Comparison of ENCODE assay signal across 20 mouse cellular contexts in genomic region chr12:77151471-77151870, GRCm38 (mm10).
DNase-seq lines count a peak whose midpoint lies in the region; ATAC-seq and TF ChIP-seq lines count a peak whose summit lies in the region.
"Had no signal": no experiment of that assay in that cellular context is flagged by ENCODE, and none has a peak within 500 bp of the region (broad histone marks: within the 10 kb centered on the region; RNA-seq: fewer than 3 reads in every experiment).

No protein-coding gene starts in this region.

- no peak for TF ChIP-seq CTCF in lung, embryonic 14.5 days (IDR thresholded peaks at IDR 0.05; ENCODE audit: low read depth)

- peak overlapping the region; percentile 26; the same call in 1 of the 2 replicates for H3K27ac ChIP-seq in lung, embryonic 14.5 days (ENCODE audit: low read depth)
- H3K27ac ChIP-seq in hindbrain, embryonic 16.5 days (ENCODE audit: low read depth, low read length), result no peak overlapping the region
- H3K27ac ChIP-seq: embryonic facial prominence, embryonic 10.5 days; forebrain, embryonic 13.5 days; hindbrain, embryonic 13.5 days had no signal

- peak; percentile 94 for ATAC-seq in lung, embryonic 14.5 days (ENCODE audit: insufficient read depth)
- ATAC-seq in hindbrain, embryonic 16.5 days, result no peak
- ATAC-seq: activated CD4-positive, CD25-positive, alpha-beta regulatory T cell, adult 4 months; forebrain, embryonic 13.5 days; forebrain, postnatal 0 days; Patski had no signal

- H3K36me3 ChIP-seq in lung, embryonic 14.5 days (ENCODE audit: insufficient read depth), result no peaks in the 10 kb centered on the region
- H3K36me3 ChIP-seq in hindbrain, embryonic 16.5 days (ENCODE audit: control insufficient read depth, insufficient read depth, low read length), result no peaks in the 10 kb centered on the region
- H3K36me3 ChIP-seq: embryonic facial prominence, embryonic 10.5 days; heart, embryonic 12.5 days; hindbrain, embryonic 13.5 days had no signal

- no peak overlapping the region for H3K9ac ChIP-seq in lung, embryonic 14.5 days
- H3K9ac ChIP-seq in hindbrain, embryonic 16.5 days (ENCODE audit: low read depth, low read length), result no peak overlapping the region
- H3K9ac ChIP-seq: forebrain, embryonic 13.5 days; forebrain, postnatal 0 days; heart, embryonic 12.5 days; hindbrain, embryonic 13.5 days had no signal

- no peak overlapping the region for H3K4me3 ChIP-seq in lung, embryonic 14.5 days (ENCODE audit: low read depth, low read length)
- H3K4me3 ChIP-seq in hindbrain, embryonic 16.5 days (ENCODE audit: low read length), result no peak overlapping the region
- H3K4me3 ChIP-seq: embryonic facial prominence, embryonic 10.5 days; forebrain, embryonic 13.5 days; heart, embryonic 12.5 days; hindbrain, embryonic 13.5 days had no signal

- DNase-seq in lung, adult 18-20 months, result peak; percentile 72 to 86
- DNase-seq in lung, embryonic 14.5 days, result peak; percentile 64
- DNase-seq in lung, postnatal 10 days, result peak; percentile 57
- DNase-seq in lung, postnatal 4 days, result peak; percentile 36 to 41
- no peak for DNase-seq in heart, postnatal 25 days (ENCODE audit: low spot score)
- DNase-seq in heart, adult 11 months, result no peak
- DNase-seq: adrenal gland, postnatal 14 days; cerebellum, adult 18-20 months; cerebellum, postnatal 10 days; forebrain, postnatal 0 days; gastrocnemius, postnatal 14 days; heart, postnatal 4 days had no signal

- intact Hi-C loops in heart, postnatal 25 days (cut with DNase I), result no loop called here

- no peaks in the 10 kb centered on the region for H3K9me3 ChIP-seq in lung, embryonic 14.5 days (ENCODE audit: low read depth, low read length)
- no peaks in the 10 kb centered on the region for H3K9me3 ChIP-seq in hindbrain, embryonic 16.5 days (ENCODE audit: control insufficient read depth, low read length)
- H3K9me3 ChIP-seq: embryonic facial prominence, embryonic 10.5 days; forebrain, embryonic 13.5 days; heart, embryonic 12.5 days; hindbrain, embryonic 13.5 days had no signal

- no peak overlapping the region for H3K4me2 ChIP-seq in lung, embryonic 14.5 days
- H3K4me2 ChIP-seq in hindbrain, embryonic 16.5 days (ENCODE audit: low read length), result no peak overlapping the region
- H3K4me2 ChIP-seq: forebrain, embryonic 13.5 days; heart, embryonic 12.5 days; hindbrain, embryonic 13.5 days had no signal

- no peaks in the 10 kb centered on the region for H3K27me3 ChIP-seq in lung, embryonic 14.5 days (ENCODE audit: insufficient read depth, low read length)
- H3K27me3 ChIP-seq in hindbrain, embryonic 16.5 days (replicated peaks; ENCODE audit: control insufficient read depth, insufficient read depth, low read length), result no peaks in the 10 kb centered on the region
- H3K27me3 ChIP-seq: CH12.LX; forebrain, embryonic 13.5 days; heart, embryonic 12.5 days; hindbrain, embryonic 13.5 days; Patski had no signal

- 59% methylated on average over 2 of the region's 2 CpGs for WGBS in lung, embryonic 14.5 days
- WGBS in hindbrain, embryonic 16.5 days, result 83% methylated on average over 2 of the region's 2 CpGs

- H3K4me1 ChIP-seq in lung, embryonic 14.5 days (ENCODE audit: insufficient read depth), result no peaks in the 10 kb centered on the region
- H3K4me1 ChIP-seq in hindbrain, embryonic 16.5 days (ENCODE audit: control insufficient read depth, insufficient read depth, low read depth, low read length), result no peaks in the 10 kb centered on the region; the same call in 1 of the 2 replicates
- H3K4me1 ChIP-seq: embryonic facial prominence, embryonic 10.5 days; forebrain, embryonic 13.5 days; heart, embryonic 12.5 days had no signal

Comparison
In these comparisons a context has a peak if more than half of its experiments do, and no peak if none do; other contexts are left out.
1. DNase-seq: peak in lung, adult 18-20 months (2 of 2), lung, embryonic 14.5 days (single experiment), lung, postnatal 10 days (single experiment) and lung, postnatal 4 days (2 of 2); none in heart, postnatal 25 days (single experiment) and heart, adult 11 months (single experiment).